ENCODE assay signal across 15 mouse cellular contexts in the genomic region with DNA sequence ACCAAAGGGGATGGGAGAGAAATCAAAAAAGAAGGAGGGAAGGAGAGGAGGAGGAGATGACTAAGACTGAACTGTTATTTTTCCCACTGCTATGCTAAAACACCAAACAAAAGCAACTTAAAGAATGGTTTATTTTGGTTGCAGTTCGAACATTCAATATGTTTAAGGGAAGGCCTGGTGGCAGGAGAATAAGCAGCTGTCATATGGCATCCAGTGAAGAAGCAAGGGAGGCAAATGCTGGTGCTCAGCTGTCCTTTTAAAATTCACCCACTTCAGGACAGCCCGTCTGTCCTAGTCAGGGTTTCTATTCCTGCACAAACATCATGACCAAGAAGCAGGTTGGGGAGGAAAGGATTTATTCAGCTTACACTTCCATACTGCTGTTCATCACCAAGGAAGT.
"Had no signal": no experiment of that assay in that cellular context is flagged by ENCODE, and none has a peak within 500 bp of the region (broad histone marks: within the 10 kb centered on the region; RNA-seq: fewer than 3 reads in every experiment).

No protein-coding gene starts in this region.

- H3K4me2 ChIP-seq: lung, embryonic 14.5 days; midbrain, embryonic 12.5 days; neural tube, embryonic 12.5 days; stomach, embryonic 15.5 days had no signal

- H3K36me3 ChIP-seq: midbrain, embryonic 10.5 days; midbrain, embryonic 12.5 days; stomach, embryonic 15.5 days had no signal

- H3K4me3 ChIP-seq: midbrain, embryonic 10.5 days; midbrain, embryonic 12.5 days; neural tube, embryonic 12.5 days; stomach, embryonic 15.5 days had no signal

- H3K27ac ChIP-seq: liver, embryonic 14.5 days; midbrain, embryonic 10.5 days; midbrain, embryonic 12.5 days; neural tube, embryonic 12.5 days; stomach, embryonic 15.5 days; stomach, postnatal 0 days had no signal

- H3K27me3 ChIP-seq: midbrain, embryonic 12.5 days; neural tube, embryonic 12.5 days; stomach, embryonic 15.5 days had no signal

- H3K4me1 ChIP-seq: midbrain, embryonic 10.5 days; midbrain, embryonic 12.5 days; neural tube, embryonic 12.5 days; stomach, embryonic 15.5 days had no signal

- DNase-seq: lung, adult 18-20 months; lung, embryonic 14.5 days; lung, postnatal 10 days; lung, postnatal 4 days; midbrain, embryonic 14.5 days; right cerebral cortex, postnatal 14 days; thymus, adult 2 months; thymus, postnatal 25 days; thymus, postnatal 4 days had no signal
